Mouse (Mus musculus): ENCODE results near the gene Nmnat3. TPM values are rescaled to one million over a fixed set of nuclear protein-coding genes. Genes with fewer than 3 reads are reported as not detected.

Gene Nmnat3
- total RNA-seq, 2 experiments from 2014 or later: 14.5 to 16.4 TPM

DNA sequence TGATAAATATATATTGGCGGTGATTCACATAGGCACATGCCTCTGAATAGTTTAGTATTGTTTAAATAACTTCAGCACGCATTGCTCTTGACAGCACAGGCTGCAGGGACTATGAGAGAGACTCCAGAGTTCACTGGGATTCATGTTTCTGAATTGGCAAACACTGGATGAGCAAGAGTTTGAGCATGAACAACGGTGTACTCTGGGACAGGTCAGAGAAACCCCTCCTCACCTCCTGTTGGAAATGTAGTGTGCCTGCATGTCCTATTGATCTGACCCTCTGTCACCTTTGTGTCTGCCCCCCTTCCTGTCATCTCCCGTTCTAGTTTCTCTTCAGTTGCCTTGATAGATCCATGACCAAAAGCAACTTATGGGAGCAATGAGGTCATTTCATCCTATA is 128.2 kb downstream of the Nmnat3 start:
- DNase-seq (ENCODE audit: low spot score in 2 of 2): no peak

DNA sequence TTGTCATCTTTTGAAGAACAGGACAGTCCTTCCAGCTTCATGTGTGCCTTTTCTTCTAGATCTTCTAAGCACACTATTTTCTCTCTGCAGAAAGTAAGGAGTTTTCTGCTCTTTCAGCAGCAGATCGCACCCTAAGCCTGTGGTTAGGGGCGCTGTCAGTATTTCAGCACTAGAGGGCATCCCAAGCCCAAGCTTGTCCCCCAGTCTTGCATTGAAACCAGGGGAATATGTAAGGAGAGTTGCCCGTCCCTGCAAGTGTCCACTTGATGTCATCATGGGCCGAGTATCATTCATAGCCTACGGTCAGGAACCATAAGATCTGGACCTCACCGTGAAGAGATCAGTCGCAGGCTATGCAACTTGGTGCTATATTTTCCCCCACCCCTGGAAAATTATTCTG is 130.7 kb downstream of the Nmnat3 start:
- DNase-seq (ENCODE audit: low spot score in 2 of 2): no peak

- no peak for DNase-seq (ENCODE audit: low spot score in 2 of 2)
These were observed 131.1 kb downstream of the Nmnat3 start for GRCm38 (mm10) chr9:98418346-98418745.

DNA sequence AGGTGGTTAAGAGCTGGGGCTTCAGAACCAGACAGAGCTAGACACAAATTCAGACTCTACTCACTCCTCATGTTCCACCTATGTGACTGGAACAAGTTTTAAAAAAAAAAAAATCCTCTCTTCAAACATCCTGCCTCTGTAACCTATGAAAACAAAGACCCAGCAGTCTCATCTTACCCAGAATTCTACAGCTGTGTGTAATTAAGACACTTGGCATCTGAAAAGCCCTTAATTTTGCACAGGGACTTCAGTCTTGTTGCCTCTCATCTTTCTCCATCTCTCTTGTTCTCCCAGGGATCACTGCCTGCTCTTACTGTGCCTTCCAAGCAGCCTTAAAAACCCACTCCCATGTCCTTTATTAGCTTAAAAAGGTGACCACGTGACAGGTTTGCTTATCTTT is 133.4 kb downstream of the Nmnat3 start:
- DNase-seq (ENCODE audit: low spot score in 2 of 2): no peak

DNA sequence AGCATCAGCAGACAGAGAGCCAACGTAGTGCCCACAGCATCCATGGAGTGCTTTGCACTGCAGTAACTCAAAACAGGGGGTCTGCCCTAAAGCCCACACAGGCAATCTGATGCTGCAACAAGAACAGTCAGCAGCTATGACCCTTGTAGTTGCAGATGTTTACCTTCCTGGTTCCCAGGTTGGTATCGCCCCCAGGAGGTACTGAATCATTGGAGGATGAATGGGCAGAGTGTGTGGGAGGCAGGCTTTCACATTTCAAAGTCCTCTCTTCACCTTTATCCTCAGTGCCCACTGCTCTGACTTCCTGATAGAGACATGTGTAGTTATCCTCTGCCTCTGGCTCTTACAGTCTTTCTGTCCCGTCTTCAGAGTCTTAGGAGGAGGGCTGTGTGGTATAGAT is 134.7 kb downstream of the Nmnat3 start:
- no peak for DNase-seq (ENCODE audit: low spot score in 2 of 2)

- DNase-seq (ENCODE audit: low spot score in 2 of 2): no peak
These were observed 135.4 kb downstream of the Nmnat3 start, which contains the start of gene Rbp1 for GRCm38 (mm10) chr9:98422656-98423055. Rbp1 (plus strand) TSS chr9:98422961.

DNA sequence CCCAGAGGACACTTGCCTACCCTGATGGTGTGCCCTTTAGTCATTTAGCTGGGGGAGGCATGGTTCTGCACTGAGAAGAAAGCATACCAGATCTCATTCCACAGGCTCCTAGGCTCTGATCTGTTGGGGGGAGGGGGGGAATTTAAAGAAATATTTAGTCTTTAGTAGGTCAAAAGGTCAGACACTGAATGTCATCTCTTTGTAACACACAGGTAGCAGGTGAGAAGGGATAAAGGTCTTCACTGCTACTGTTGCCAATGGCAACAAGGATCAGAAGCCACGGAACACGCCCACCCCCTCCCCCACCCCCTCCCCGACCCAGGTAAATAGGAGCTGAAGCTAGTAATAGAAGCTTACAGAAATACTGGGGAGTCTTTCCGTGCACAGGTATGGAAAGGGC is 136.5 kb downstream of the Nmnat3 start:
- DNase-seq (ENCODE audit: low spot score in 2 of 2): no peak

DNA sequence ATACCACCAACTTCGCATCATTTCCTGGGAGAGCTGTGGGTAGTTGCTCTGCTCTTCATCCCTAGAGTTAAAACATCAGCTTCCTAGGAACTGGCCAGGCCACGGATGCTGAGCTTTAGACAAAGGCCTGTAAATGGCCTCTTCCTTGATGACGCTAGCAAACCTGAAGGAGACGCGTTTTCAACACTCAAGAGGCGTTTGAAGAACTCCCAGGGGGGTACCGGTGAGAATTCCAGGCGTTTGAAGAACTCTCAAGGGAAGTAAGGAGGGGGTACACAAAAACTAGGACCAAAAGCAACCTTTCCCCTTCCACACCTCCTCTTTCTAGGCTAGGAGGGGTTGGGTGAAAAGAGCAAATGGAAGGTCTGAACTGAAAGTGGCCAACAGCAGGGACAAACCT is 137.1 kb downstream of the Nmnat3 start:
- DNase-seq (ENCODE audit: low spot score in 2 of 2): no peak

DNA sequence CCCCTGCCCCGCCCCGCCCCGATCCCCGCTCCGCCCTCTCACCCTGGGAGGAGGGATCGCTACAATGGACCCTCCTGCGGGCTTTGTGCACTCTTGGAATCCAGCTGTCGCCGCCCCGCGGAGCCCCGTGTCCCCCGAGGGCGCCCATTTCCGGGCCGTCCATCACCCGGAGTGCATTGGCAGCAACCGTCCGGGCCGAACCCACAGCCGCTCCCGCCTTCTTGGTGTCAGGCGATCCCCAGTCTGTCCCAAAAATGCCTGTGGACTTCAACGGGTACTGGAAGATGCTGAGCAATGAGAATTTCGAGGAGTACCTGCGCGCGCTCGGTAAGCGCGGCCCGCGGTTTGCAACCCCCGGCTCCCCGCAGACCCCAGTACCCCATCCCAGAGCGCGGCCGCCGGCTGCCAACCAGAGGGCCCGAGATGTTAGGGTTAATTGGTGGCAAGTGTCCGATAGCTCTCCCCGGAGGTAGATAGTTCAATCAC is 137.5 kb downstream of the Nmnat3 start:
- DNase-seq (ENCODE audit: low spot score in 2 of 2): peak in 1 of 2 experiments; percentile 30

DNA sequence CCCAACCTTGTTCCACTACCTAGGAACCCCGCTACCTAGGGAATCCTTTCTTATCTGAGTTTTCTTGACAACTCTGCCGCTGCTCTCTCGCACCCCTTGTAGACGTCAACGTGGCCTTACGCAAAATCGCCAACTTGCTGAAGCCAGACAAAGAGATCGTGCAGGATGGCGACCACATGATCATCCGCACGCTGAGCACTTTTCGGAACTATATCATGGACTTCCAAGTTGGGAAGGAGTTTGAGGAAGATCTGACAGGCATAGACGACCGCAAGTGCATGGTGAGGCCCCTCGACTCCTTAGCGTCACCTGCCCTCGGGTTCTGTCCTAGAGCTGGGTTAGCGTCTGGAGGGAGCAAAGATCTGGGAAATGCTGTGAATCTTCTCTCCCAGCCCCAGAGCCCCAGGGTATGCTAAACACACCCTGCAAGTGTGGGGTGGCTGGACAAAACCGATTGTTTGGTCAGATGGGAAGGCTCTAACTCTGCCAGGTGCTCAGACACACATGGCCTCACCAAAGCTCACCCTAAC is 138.2 kb downstream of the Nmnat3 start:
- no peak for DNase-seq (ENCODE audit: low spot score in 2 of 2)

- no peak for DNase-seq (ENCODE audit: low spot score in 2 of 2)
These were observed 140.8 kb downstream of the Nmnat3 start for GRCm38 (mm10) chr9:98427906-98428517.

- DNase-seq (ENCODE audit: low spot score in 2 of 2): no peak
These were observed 141.5 kb downstream of the Nmnat3 start for GRCm38 (mm10) chr9:98428783-98429182.

DNA sequence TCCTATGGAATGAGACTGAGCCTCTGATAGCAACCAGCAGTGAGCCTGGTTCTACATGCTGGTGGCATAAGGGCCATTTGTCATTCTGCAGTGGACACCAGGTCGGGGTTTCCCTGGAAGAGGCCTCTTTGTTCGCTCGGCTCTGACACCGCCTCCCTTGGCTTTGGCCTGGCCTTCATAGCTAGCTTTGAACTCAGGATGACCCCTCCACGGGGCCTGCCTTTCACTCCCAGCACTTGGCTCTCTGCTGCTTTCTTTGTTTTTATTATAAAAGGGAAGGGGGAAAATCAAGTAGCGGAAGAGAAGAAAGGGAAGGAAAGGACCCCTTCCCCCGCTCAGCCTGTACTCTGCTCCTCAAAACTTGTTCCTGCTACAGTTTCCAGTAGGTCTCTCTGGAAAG is 142.6 kb downstream of the Nmnat3 start:
- no peak for DNase-seq (ENCODE audit: low spot score in 2 of 2)

DNA sequence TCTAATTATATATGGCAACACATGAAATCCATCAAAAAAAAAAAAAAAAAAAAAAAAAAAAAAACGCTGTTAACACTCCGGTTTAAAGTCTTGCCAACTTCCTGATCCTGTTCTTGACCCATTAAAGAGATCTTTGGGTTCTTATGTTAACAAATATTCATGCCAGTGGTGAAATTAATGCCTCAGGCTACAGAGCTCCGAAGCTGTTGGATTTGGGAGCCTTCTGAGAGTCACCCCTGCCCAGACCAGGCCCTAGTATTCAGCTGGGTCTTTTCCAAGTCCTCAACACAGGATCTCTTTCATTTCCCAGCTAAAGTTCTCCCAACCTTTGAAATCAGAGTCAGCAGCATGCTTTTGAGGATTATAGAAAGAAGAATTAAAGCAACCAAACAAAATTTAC is 143.3 kb downstream of the Nmnat3 start:
- DNase-seq (ENCODE audit: low spot score in 2 of 2): no peak

GRCm38 (mm10) chr9:98433021-98433420 is 145.8 kb downstream of the Nmnat3 start:
- no peak for DNase-seq (ENCODE audit: low spot score in 2 of 2)

- no peak for DNase-seq (ENCODE audit: low spot score in 2 of 2)
These were observed 146.8 kb downstream of the Nmnat3 start for GRCm38 (mm10) chr9:98433956-98434588.

DNA sequence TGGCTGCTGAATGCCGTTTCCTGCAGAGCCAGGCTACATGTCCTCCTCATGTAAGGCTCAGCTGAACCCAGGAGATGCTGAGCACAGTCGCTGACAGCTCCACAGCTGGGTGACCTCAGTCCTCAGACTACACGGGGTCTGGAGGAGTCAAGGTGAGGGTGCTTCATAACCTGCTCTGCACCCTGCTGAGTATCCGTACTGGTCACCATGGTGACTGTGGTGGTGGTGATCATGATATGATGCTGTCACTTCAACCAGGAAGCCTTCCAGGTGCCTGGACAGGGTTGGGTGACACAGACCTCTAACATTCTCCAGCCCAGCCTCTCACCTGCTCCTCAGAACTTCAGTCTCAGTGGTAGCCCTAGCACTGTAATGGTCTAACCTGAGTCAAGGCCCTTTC is 150.6 kb downstream of the Nmnat3 start:
- no peak for DNase-seq (ENCODE audit: low spot score in 2 of 2)

DNA sequence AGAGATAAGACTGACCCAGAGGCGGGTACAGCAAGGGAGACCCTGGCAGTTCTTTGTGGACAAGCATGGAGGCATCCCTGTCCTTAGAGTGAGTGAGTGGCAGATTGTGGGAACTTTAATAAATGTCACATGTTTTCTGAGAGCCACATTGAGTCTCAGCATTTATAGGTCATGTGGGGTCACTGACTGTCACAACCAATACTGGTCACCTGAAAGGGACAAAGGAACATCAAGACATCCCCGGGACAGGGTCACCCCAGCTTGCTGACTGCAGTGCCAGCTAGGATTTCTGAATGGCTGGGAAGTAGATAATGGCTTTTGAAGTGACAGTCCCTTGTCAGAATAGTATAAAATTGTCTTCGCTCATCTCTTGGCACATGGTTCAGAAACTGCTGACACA is 151.9 kb downstream of the Nmnat3 start:
- DNase-seq (ENCODE audit: low spot score in 2 of 2): no peak

- DNase-seq (ENCODE audit: low spot score in 2 of 2): no peak
These were observed 155.4 kb downstream of the Nmnat3 start for GRCm38 (mm10) chr9:98442638-98443037.

DNA sequence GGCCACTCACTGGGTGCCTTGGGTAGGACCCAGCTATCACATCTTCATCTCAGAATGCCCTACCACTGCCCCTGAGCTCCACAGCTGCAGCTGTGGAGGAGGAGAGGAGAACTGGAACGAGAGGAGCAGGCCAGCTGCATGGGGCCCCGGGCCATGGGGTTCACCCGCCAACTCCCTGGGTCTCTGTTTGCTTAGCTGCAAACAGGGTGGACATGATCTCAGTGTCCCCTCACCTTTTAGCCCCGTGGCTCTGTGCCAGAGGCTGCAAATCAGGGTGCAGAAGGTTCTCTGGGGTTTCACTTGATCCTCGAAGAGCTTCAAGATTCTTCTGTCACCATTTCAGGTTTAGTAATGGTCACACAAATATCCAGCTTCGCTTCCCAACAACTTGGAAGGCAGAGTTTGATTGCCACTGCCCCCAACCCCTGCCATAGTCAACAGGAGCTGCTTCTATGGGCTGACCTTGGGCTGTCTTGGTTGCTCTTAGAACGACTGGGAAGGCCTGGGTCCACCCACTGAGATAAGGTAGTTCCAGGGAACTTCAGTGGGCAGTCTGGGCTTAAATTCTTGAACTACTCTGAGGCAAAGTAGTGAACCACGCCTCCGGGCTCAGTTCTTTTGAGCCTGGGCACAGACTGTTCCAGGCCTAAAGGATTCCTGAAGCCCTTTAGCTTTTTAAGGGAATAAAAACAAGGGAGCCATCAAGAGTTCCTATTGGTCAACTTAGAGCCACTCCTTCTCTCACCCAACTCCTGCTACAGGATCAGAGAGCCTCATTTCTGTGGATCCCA is 158.3 kb downstream of the Nmnat3 start:
- DNase-seq (ENCODE audit: low spot score in 2 of 2): no peak

DNA sequence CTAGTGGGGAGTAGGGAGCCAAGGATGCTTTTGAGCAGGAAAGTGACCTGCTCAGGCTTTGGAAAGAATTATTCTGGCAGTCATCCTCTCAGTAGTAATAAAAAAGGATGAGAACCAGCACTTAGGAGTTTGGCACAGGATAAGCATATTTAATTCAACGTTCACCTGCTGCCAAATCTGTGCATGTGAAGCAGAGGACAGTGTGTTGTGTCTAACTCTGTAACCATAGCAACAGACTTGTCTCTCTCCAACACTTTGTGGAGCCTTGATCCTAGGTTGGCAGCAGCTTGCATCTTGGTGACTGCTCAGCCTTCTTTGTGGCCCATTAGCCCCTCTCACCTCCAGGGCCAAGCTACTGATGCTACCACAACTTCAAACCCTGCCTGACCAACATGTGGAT is 163.7 kb downstream of the Nmnat3 start:
- no peak for DNase-seq (ENCODE audit: low spot score in 2 of 2)

DNA sequence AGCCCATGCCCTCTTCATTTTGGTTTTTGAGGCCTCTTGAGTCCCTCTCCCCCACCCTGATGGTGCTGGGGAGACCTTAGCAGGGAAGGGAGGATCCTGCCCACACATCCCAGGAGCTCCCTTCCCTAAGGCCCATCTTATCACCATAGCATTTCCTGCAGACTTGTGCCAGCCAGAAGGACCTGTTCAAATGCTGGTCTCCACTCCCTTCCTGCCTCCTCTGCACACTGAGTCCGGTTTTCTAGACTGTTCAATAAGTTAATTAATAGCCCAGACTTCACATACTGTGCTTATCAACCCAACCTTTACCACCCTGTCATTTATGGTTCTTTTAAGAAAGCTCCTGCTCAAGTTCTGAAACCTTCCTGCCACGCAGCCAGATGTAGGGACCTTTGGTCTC is 179.5 kb downstream of the Nmnat3 start:
- DNase-seq (ENCODE audit: low spot score in 2 of 2): no peak

Data from adrenal gland, postnatal 4 days (tissue).